Mouse (Mus musculus): ENCODE measurements around the gene Iqsec1.
"Not testable (repeated sequence)": the region's sequence is repeated elsewhere in the genome, so short reads cannot be mapped to it uniquely, and the experiment has no call there.

Gene Iqsec1

GRCm38 (mm10) chr6:90656344-90656850 is 332.1 kb downstream of the Iqsec1 start:
- not testable (repeated sequence) for DNase-seq (ENCODE audit: low spot score)

- peak; percentile 25 for DNase-seq (ENCODE audit: low spot score)
Observed at GRCm38 (mm10) chr6:90653736-90654135, 334.7 kb downstream of the Iqsec1 start.

- no peak for DNase-seq (ENCODE audit: low spot score)
Observed at GRCm38 (mm10) chr6:90650634-90651033, 337.9 kb downstream of the Iqsec1 start.

GRCm38 (mm10) chr6:90649279-90649678 is 339.2 kb downstream of the Iqsec1 start:
- no peak for DNase-seq (ENCODE audit: low spot score)

GRCm38 (mm10) chr6:90648391-90648790 is 340.1 kb downstream of the Iqsec1 start:
- DNase-seq (ENCODE audit: low spot score), result no peak

GRCm38 (mm10) chr6:90644965-90645364 is 343.5 kb downstream of the Iqsec1 start:
- no peak for DNase-seq (ENCODE audit: low spot score)

GRCm38 (mm10) chr6:90643057-90643456 is 345.4 kb downstream of the Iqsec1 start:
- no peak for DNase-seq (ENCODE audit: low spot score)

DNA sequence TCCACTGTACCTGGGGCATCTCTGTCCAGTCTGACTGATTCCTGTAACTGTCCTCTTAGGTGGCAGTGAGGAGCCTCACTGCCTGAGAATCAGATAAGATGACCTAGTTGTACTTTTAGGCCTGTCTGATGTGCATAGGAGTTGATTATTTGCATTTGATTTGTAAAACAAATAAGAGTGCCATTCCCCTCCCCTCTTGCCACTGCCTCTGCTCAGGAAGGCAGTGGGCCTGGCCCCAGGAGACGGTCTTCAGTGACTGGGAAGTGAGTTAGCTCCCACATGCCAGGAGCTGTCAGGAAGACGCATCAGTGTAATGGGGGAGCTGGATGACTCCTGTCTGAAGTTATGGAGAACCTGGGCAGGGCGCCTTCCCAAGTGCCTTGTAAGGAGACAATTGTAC is 352.9 kb downstream of the Iqsec1 start:
- DNase-seq (ENCODE audit: low spot score), result no peak

DNA sequence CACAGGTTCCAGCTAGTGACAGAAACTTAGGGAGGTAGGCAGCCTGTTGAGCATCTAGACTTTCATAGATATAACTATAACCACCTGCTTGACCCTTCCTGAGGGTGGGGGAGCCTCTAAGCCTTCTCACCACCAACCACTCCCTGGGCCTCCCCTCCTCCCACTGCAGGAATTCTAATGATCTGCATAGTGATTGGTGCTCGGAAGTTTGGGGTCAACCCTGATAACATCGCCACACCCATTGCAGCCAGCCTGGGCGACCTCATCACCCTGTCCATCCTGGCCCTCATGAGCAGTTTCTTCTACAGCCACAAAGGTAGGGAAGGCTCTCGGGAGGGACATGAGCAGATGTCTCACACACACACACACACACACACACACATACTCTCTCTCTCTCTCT is 353.4 kb downstream of the Iqsec1 start:
- no peak for DNase-seq (ENCODE audit: low spot score)

DNA sequence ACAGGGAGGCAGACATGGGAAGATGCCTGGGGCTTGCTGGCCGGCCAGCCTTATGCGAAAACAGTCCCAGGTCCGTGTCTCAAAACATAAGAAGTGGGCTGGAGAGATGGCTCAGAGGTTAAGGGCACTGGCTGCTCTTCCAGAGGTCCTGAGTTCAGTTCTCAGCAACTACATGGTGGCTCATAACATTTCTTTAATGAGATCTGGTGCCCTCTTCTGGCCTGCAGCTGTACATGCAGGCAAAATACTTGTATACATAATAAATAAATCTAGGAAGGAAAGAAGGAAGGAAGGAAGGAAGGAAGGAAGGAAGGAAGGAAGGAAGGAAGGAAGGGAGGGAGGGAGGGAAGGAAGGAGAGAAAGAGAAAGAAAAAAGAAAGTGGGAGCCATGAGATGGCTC is 356.0 kb downstream of the Iqsec1 start:
- DNase-seq (ENCODE audit: low spot score), result not testable (repeated sequence)

- no peak for DNase-seq (ENCODE audit: low spot score)
Observed at GRCm38 (mm10) chr6:90630427-90630826, 358.1 kb downstream of the Iqsec1 start.

GRCm38 (mm10) chr6:90629506-90629905 is 359.0 kb downstream of the Iqsec1 start:
- no peak for DNase-seq (ENCODE audit: low spot score)

DNA sequence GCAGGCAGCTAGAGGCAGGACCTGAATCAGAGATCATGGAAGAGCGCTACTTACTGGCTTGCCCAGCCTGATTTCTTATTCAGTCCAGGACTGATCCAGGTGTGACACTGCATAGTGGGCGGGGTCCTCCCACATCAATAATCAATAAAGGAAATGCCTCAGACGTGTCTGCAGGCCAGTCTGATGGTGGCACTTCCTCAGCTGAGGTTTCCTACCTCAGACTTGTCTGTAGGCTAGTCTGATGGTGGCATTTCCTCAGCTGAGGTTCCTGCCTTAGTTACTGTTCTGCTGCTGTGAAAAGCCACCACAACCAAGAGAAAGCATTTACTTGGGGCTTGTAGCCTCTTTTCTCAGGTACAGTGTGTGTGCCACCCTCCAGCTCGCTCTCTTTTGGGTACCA is 360.9 kb downstream of the Iqsec1 start:
- no peak for DNase-seq (ENCODE audit: low spot score)

DNA sequence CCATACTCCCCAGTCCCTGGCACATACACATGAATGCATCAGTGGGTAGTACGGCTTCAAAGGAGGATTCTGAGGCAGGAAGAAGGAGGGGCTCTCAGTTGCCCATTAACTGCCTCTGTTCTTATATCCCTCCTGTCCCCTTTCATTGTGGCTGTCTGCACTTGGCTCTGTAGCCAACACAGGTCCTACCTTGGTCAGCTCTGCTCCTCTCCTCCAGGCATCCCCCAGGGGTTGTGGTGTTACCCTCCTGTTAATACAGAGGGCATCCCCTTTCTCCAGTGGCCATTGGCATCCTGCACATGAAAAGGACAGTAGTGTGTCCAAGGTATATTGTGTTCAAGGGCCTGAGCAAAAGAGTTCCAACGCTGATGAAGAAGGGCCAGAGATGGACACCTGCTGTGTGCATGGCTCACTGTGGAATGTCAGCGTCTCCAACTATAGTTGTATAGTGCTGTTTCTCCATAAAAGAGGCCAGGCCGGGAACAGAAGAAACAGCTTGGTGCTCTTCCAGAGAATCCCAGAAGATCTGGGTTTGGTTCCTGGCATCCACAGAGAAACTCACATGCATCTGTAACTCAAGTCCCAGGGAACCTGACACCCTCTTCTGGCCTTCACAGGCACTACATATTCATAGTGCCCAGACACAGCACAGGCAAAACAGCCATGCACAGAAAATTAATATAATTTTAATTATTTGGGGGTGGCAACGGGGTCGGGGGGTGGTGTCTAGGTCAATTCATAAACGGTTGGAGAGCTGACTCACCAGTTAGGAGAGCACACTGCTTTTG is 363.1 kb downstream of the Iqsec1 start:
- DNase-seq (ENCODE audit: low spot score), result no peak

DNA sequence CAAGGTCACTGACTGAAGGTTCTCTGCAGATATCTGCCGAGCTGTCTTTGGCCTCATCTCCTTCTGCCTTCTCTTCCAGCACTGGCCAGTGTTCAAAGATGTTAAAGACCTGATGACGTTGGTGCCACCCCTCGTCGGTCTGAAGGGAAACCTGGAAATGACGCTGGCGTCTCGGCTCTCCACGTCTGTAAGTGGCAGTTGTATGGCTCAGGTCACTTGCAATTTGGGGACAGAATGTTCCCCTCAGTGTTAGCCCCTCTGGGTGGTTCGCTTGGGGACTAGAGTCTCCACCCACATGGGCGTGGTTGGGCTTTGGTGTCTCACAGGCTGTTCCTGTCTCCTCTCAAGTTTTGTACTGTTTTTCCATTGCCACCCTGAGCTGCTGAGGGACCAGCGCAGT is 363.8 kb downstream of the Iqsec1 start:
- DNase-seq (ENCODE audit: low spot score), result no peak

DNA sequence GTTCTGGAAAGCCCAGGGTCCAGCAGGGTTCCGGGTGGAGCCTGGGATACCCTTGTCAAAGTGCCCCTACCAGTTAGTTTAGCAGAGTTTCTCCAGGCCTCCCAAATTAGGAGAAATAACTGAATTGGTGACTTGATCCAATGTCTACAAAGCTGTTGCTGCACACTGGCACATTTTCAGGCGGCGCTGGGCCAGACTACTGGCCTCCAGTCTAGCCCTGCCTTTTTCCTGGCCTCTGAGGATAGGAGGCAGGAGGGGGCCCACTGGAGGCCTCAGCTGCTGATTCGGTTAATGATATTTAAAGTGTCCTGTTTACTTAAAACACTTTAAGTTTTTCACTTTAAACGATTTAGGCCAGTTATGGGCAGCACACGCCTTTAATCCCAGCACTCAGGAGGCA is 364.3 kb downstream of the Iqsec1 start:
- no peak for DNase-seq (ENCODE audit: low spot score)

GRCm38 (mm10) chr6:90623456-90623836 is 365.0 kb downstream of the Iqsec1 start:
- no peak for DNase-seq (ENCODE audit: low spot score)

GRCm38 (mm10) chr6:90622758-90623455 is 365.6 kb downstream of the Iqsec1 start:
- no peak for DNase-seq (ENCODE audit: low spot score)

GRCm38 (mm10) chr6:90621584-90621890 is 366.9 kb downstream of the Iqsec1 start:
- DNase-seq (ENCODE audit: low spot score), result no peak

- DNase-seq (ENCODE audit: low spot score), result no peak
Observed at GRCm38 (mm10) chr6:90620791-90621583, 367.5 kb downstream of the Iqsec1 start.

DNA sequence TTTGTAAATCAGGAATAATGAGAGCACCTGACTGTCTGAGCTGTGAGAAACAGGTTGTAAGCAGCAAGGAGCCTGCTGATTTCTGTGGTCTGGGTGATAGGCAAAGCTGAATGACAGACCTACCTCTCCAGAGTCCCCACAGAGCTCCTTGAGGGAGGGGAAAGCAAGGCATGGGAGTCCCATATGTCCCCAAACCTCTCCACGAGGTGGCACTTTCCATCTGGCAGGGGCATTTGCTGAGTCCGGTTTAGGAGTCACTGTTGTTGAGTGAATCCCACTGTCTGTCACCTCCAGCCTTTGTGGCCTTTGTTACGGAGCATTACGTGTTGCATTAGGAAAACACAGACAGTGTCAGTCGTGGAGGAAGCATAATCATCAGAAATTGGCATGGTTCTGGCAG is 368.5 kb downstream of the Iqsec1 start:
- no peak for DNase-seq (ENCODE audit: low spot score)

DNA sequence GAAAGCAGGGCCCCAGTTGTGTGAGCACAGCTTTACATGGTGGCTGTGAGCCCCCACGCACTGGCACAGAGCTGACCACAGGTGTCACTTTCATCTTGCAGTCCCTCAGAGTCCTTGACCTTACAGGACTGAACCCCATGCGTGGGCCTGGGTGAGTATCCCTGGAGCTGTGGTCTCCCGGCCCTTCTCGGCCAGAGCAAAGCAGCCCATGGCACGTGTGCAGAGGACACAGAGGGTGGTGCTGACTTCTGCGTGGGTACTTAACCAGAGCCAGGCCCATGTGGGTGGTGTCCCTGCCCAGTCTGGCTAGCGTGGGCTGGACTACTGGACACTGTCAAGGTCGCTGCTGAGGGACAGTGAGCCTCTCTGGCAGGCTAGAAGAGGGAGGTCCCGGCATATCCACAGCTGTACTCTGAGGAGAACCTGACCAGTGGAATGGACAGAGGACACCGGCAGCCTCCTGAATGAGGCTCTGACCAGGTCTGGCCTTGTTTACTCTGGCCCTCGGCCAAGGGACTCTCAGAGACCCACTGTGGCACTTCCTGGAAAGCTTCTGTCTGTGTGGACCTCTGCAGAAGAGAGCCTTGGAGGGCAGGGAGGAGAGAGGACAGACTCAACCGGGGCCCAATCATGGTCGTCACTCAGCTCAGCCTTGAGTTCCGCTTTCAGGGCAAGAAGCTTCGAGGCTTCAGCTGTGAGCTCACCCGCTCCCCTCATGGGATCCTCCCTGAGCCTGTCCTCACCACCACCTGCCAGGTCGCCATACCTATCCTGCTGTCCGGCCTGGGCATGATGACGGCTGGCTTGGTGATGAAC is 369.5 kb downstream of the Iqsec1 start:
- no peak for DNase-seq (ENCODE audit: low spot score)

All from ovary, postnatal 10 days (tissue).